Mouse (Mus musculus) Muller cell, postnatal 12 days (primary cell): ENCODE results near the gene Gzmf.
"Not testable (repeated sequence)": the region's sequence is repeated elsewhere in the genome, so short reads cannot be mapped to it uniquely, and the experiment has no call there.

Experiments
- DNase-seq: peaks from one replicate; pipeline ENCODE4 v3.0.0-alpha.2; 2015; ENCODE audit errors: inconsistent ontology term

The Gzmf gene

GRCm38 (mm10) chr14:56211317-56211716 lies at the start of gene Gzmf:
Gene Gzmf, minus strand, starts transcription at chr14:56211417.
- no peak for DNase-seq

GRCm38 (mm10) chr14:56240409-56240808 lies 29.2 kb upstream of the Gzmf start:
- no peak for DNase-seq

- no peak for DNase-seq
Observed at GRCm38 (mm10) chr14:56234556-56234955, 23.3 kb upstream of the Gzmf start, which contains the start of gene Gzmc. Gene Gzmc, minus strand, starts transcription at chr14:56234656.

GRCm38 (mm10) chr14:56205613-56206012 lies 5.6 kb downstream of the Gzmf start:
- DNase-seq = no peak

DNA sequence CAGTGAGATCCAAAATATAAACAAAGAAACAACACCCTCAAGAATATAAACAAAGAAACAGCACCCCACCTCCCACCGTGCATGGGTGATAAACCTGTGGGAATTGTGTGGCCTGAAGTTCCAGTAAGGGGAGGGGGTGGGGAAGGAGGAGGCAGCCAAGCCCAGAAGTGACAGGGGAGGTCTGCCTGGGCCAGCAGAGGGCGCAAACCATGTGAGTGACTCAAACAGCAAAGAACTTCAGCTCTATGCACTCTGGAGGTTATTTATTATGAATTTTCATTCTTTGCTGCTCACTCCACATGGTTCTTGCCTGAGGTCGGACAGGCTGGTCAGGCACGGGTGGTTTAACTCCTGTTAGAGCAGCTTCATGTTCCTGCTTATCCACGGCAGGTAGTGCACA lies 6.2 kb downstream of the Gzmf start:
- peak; percentile 53 for DNase-seq

GRCm38 (mm10) chr14:56203975-56204374 lies 7.2 kb downstream of the Gzmf start:
- peak; percentile 50 for DNase-seq

- DNase-seq = no peak
Observed at GRCm38 (mm10) chr14:56186946-56187345, 24.3 kb downstream of the Gzmf start.

DNA sequence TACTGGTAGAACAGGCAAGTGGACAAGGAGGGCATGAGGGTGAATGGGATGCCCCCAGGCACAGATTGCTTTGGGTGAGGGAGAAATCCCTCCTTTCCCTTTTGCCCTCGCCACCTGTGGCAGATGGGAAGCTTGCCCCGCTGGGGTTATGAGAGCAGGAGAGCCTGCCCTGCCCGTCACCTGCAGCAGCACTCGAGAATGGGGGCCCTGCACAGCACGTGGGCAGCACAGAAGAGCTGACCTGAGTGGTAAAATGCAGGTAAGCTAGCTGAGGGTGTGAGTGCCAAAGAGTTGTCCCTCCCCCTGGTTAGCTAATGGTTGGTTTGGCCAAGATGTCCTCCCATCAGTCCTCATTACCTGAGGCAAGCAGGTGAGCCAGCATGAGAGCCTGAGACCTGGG lies 24.7 kb downstream of the Gzmf start:
- no peak for DNase-seq

GRCm38 (mm10) chr14:56177651-56178050 lies 33.6 kb downstream of the Gzmf start:
- DNase-seq = peak; percentile 14

DNA sequence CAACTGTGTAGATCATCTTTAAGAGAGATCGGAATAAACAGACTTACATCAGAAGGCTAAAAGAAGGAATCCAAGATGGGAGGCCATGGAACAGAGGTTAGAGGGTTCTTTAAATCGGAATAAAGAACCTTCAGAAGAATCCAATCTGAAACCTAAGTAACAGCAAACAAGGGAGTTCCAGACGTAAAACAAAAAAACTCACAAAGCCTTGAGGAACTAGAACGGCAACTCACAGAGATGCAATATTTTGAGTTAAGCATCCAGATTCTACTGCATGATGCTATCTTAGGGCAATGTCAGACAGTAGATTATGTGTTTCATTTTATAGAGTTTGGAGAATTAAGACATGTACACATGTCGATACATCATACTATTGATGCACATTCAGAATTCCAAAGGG lies 36.7 kb downstream of the Gzmf start, which contains the start of gene Gzmn:
TSS of gene Gzmn (minus strand) at position 101 of the 400 bp plus-strand sequence.
- no peak for DNase-seq

DNA sequence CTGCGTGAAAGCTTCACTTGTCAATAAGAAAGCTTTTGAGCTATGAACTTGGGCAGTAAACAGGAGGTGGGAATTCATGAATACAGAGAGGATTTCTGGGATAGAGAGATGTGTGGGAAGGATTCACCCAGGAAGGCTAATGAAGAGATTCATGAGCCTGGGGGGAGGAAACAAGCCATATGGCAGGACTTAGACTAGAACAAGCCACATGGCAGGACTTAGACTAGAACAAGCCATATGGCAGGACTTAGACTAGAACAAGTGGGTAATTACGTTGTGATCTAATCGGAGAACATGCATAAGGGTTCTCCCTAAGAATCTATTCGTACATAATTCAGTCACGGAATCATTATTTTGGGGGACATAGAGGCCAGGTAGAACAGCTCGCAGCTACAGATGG lies 37.8 kb downstream of the Gzmf start:
- DNase-seq = no peak

DNA sequence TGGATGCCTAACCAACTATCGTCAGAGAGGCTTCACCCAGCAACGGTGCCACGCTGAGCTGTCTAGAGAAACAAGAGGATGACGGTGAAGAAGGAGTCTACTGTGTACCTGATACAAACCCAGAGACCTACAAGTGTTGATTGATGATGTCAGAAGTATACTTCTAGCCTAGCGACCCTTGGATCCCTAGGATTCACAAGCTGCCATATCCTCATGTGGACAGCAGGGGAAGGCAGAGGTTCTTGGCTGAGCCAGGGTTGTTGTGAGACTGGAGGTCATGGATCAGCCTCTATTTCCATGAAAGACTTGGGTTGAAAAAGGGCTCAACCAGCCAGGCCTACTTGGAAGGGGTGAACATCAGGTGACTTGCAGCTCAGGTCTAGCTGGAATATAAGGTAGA lies 38.5 kb downstream of the Gzmf start:
- no peak for DNase-seq

GRCm38 (mm10) chr14:56168009-56168408 lies 43.2 kb downstream of the Gzmf start:
- DNase-seq = no peak

DNA sequence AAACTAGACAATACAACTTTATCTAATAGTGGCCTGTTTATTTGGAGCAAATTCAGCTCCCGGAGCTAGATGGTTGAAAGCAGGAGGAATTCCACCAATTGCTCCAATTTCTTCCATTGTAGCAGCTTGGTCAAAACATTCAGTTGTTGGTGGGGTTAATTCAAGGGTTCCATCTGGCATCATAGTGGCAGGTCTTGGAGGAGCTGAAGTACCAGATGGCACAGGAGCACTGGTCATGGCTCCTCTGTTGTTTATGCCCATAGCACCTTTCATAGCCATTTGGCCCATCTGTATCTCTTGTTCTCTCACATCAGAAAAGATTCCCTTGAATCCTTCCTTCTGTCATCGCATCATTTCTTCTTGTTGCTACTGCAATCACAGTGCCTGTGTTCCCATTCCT lies 49.1 kb downstream of the Gzmf start:
- no peak for DNase-seq

- not testable (repeated sequence) for DNase-seq
Observed at GRCm38 (mm10) chr14:56159479-56159878, 51.7 kb downstream of the Gzmf start, which contains the start of gene Gzmg. Gene Gzmg, minus strand, starts transcription at chr14:56159579.

GRCm38 (mm10) chr14:56155340-56155739 lies 55.9 kb downstream of the Gzmf start:
- no peak for DNase-seq
